ENCODE assay signal across 8 mouse cellular contexts in genomic region chr6:38960791-38961426, GRCm38 (mm10).
DNase-seq lines count a peak whose midpoint lies in the region; ATAC-seq lines count a peak whose summit lies in the region.

No protein-coding gene starts in this region.

- no peaks in the 10 kb centered on the region for H3K36me3 ChIP-seq in midbrain, embryonic 11.5 days (ENCODE audit: control insufficient read depth, insufficient read depth, low read length)
- H3K36me3 ChIP-seq in midbrain, embryonic 16.5 days (ENCODE audit: control insufficient read depth, insufficient read depth, low read length): no peaks in the 10 kb centered on the region
- H3K36me3 ChIP-seq in heart, embryonic 14.5 days (ENCODE audit: control insufficient read depth, insufficient read depth, low read length): no peaks in the 10 kb centered on the region

- DNase-seq in embryo, embryonic 10.5 days (ENCODE audit: low spot score): peak; percentile 2
- no peak for DNase-seq in embryo, embryonic 11 days
- DNase-seq in midbrain, embryonic 11.5 days (ENCODE audit: low spot score, missing footprints): peak; percentile 73
- peak; percentile 38 for DNase-seq in lung, postnatal 10 days
- peak; percentile 49 for DNase-seq in testis, postnatal 14 days (ENCODE audit: low spot score)

- no peak for ATAC-seq in midbrain, embryonic 11.5 days (ENCODE audit: low FRiP score)
- ATAC-seq in midbrain, embryonic 16.5 days: no peak; the same call in 1 of the 2 replicates
- ATAC-seq in heart, embryonic 14.5 days (ENCODE audit: insufficient number of reproducible peaks, insufficient read depth, low FRiP score, low read depth): peak; percentile 69
- no peak for ATAC-seq in monocyte, adult 5-6 weeks (replicated peaks; ENCODE audit: insufficient number of reproducible peaks, low FRiP score, low TSS enrichment, poor library complexity, severe bottlenecking)

- H3K27ac ChIP-seq in midbrain, embryonic 11.5 days (ENCODE audit: low read depth, low read length): no peak overlapping the region
- H3K27ac ChIP-seq in midbrain, embryonic 16.5 days (ENCODE audit: low read length): no peak overlapping the region
- peak overlapping the region; percentile 26 to 59; a peak in 1 of 4 replicates for H3K27ac ChIP-seq in heart, embryonic 14.5 days (replicated peaks in 1 of 2; ENCODE audit: control insufficient read depth in 1 of 2, insufficient read depth in 1 of 2, low read depth in 2 of 2, low read length in 2 of 2)

- no peak overlapping the region for H3K9ac ChIP-seq in midbrain, embryonic 11.5 days (ENCODE audit: low read length)
- no peak overlapping the region for H3K9ac ChIP-seq in midbrain, embryonic 16.5 days (ENCODE audit: low read depth, low read length)
- H3K9ac ChIP-seq in heart, embryonic 14.5 days (ENCODE audit: low read length): no peak overlapping the region

- H3K9me3 ChIP-seq in midbrain, embryonic 11.5 days (ENCODE audit: control insufficient read depth, low read length): no peaks in the 10 kb centered on the region
- H3K9me3 ChIP-seq in midbrain, embryonic 16.5 days (replicated peaks; ENCODE audit: control insufficient read depth, low read length, poor library complexity, severe bottlenecking): no peaks in the 10 kb centered on the region
- no peaks in the 10 kb centered on the region for H3K9me3 ChIP-seq in heart, embryonic 14.5 days (ENCODE audit: control insufficient read depth, low read length)

- H3K27me3 ChIP-seq in midbrain, embryonic 11.5 days (ENCODE audit: control insufficient read depth, insufficient read depth, low read length): no peaks in the 10 kb centered on the region
- no peaks in the 10 kb centered on the region for H3K27me3 ChIP-seq in midbrain, embryonic 16.5 days (ENCODE audit: control insufficient read depth, insufficient read depth, low read depth, low read length)
- H3K27me3 ChIP-seq in heart, embryonic 14.5 days (ENCODE audit: control insufficient read depth, insufficient read depth, low read length): no peaks in the 10 kb centered on the region

- no peaks in the 10 kb centered on the region for H3K4me1 ChIP-seq in midbrain, embryonic 11.5 days (ENCODE audit: control insufficient read depth, insufficient read depth, low read length)
- no peaks in the 10 kb centered on the region for H3K4me1 ChIP-seq in midbrain, embryonic 16.5 days (ENCODE audit: control insufficient read depth, insufficient read depth, low read length)
- peaks cover 13 to 20% of the 10 kb centered on the region in 2 experiments for H3K4me1 ChIP-seq in heart, embryonic 14.5 days (ENCODE audit: control insufficient read depth in 2 of 2, insufficient read depth in 2 of 2, low read length in 2 of 2)

- H3K4me3 ChIP-seq in midbrain, embryonic 11.5 days (ENCODE audit: low read depth, low read length): no peak overlapping the region
- H3K4me3 ChIP-seq in midbrain, embryonic 16.5 days (ENCODE audit: low read depth, low read length): no peak overlapping the region
- H3K4me3 ChIP-seq in heart, embryonic 14.5 days (ENCODE audit: control insufficient read depth in 1 of 2, insufficient read depth in 1 of 2, low read depth in 1 of 2, low read length in 2 of 2): no peak overlapping the region

- 68% methylated on average over 12 of the region's 12 CpGs for WGBS in midbrain, embryonic 11.5 days
- 63% methylated on average over 12 of the region's 12 CpGs for WGBS in midbrain, embryonic 16.5 days
- 43% methylated on average over 12 of the region's 12 CpGs for WGBS in heart, embryonic 14.5 days

- no peak overlapping the region for H3K4me2 ChIP-seq in midbrain, embryonic 11.5 days
- no peak overlapping the region for H3K4me2 ChIP-seq in midbrain, embryonic 16.5 days (ENCODE audit: low read length)
- peak overlapping the region; percentile 28; the same call in 1 of the 2 replicates for H3K4me2 ChIP-seq in heart, embryonic 14.5 days (ENCODE audit: low read length)

Comparison
In these comparisons a context has a peak if more than half of its experiments do, and no peak if none do; other contexts are left out.
1. H3K27ac ChIP-seq: peak in heart, embryonic 14.5 days (2 of 2); none in midbrain, embryonic 11.5 days (single experiment) and midbrain, embryonic 16.5 days (single experiment).